Mouse (Mus musculus) brain, embryonic 14.5 days (tissue): ENCODE measurements at regions not wholly inside any gene's neighbourhood (a gene's known extent, or its start where the extent isn't known, plus 50 kb on each side); places are given as distances from the start of the nearest gene placed in this dataset.

Experiments used
- CTCF ChIP-seq: fragments of 200-500 bp; IDR thresholded peaks from 2 replicates; pipeline ENCODE4 v1.5.1; 2012; ENCODE audit warnings: inconsistent platforms, mild to moderate bottlenecking, moderate library complexity, borderline replicate concordance; ENCODE audit not compliant: insufficient read depth, insufficient read length; ENCODE audit errors: extremely low read depth
- POLR2A ChIP-seq: fragments of 200-500 bp; IDR thresholded peaks from 2 replicates; pipeline ENCODE4 v1.6.1; 2012; ENCODE audit warnings: mild to moderate bottlenecking, inconsistent platforms, borderline replicate concordance; ENCODE audit not compliant: poor library complexity, insufficient read depth, insufficient read length, severe bottlenecking; ENCODE audit errors: extremely low read depth

DNA sequence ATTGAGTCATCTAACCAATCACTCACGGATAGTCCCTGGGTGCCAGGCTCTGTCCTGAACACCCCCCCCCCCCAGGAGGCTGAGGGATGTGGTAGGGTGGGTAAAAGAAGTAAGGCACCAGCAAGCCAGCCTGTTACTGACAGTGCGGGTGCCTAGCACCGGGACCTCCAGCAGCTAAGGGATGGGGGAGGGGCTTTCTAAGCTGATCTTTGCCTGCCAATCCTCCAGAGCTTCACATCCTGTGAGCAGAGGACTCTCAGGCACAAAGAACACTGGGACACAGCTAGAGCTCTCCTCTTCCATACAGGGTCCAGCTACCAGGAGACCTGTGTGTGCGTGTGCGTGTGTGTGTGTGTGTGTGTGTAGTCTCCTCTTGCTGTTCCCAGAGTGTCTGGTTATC lies 215.9 kb downstream of the Matn1 start:
- TF ChIP-seq CTCF (no peak), POLR2A (no peak)
